Mouse (Mus musculus): ENCODE results near the gene Maco1. TPM values are rescaled to one million over a fixed set of nuclear protein-coding genes. Genes with fewer than 3 reads are reported as not detected.

The Maco1 gene
- 58.7 to 61.4 TPM (median 59.4 TPM) in 4 replicates for total RNA-seq (2023)

GRCm38 (mm10) chr4:134853259-134853636 lies at the start of gene Maco1:
Maco1 (minus strand) TSS chr4:134853345.

GRCm38 (mm10) chr4:134863937-134864729 lies 11.0 kb upstream of the Maco1 start, which contains the start of gene Rhd:
Rhd (plus strand) TSS chr4:134864536.

GRCm38 (mm10) chr4:134767426-134768225 lies 85.5 kb downstream of the Maco1 start, which contains the start of gene Ldlrap1:
Ldlrap1 (minus strand) TSS chr4:134768024.

Other genes starting within 250 kb of the Maco1 start
- 5.9 to 7.3 TPM (median 6.8 TPM) in 4 replicates for gene Man1c1, start 149.1 kb downstream of the Maco1 start, total RNA-seq (2023)
- 15.8 to 16.7 TPM (median 16.4 TPM) in 4 replicates for gene Ldlrap1, start 85.3 kb downstream of the Maco1 start, total RNA-seq (2023)
- gene Rhd, start 11.2 kb upstream of the Maco1 start, total RNA-seq (2023), result not detected in 4 replicates
- gene Tmem50a, start 61.7 kb upstream of the Maco1 start, total RNA-seq (2023), result 107 to 113 TPM (median 109 TPM) in 4 replicates
- 288 to 320 TPM (median 311 TPM) in 4 replicates for gene Rsrp1, start 70.2 kb upstream of the Maco1 start, total RNA-seq (2023)
- 196 to 240 TPM (median 223 TPM) in 4 replicates for gene Syf2, start 77.6 kb upstream of the Maco1 start, total RNA-seq (2023)